Mouse (Mus musculus): ENCODE data around the gene Arhgef7. TPM values are rescaled to one million over a fixed set of nuclear protein-coding genes. Genes with fewer than 3 reads are reported as not detected.

The Arhgef7 gene
- 10 to 100 TPM; 56.0 to 61.4 TPM for total RNA-seq (2021)
- long read RNA-seq, experiment 1, full-length matches to known transcripts: 1 of 10 reads
- long read RNA-seq, experiment 1, partial matches to known transcripts: 1 of 10 reads
- long read RNA-seq, experiment 1, other reads (novel, unspliced or antisense): 8 of 10 reads
- long read RNA-seq, experiment 2, full-length matches to known transcripts: 1 of 15 reads
- long read RNA-seq, experiment 2, partial matches to known transcripts: 2 of 15 reads
- long read RNA-seq, experiment 2, other reads (novel, unspliced or antisense): 12 of 15 reads

DNA sequence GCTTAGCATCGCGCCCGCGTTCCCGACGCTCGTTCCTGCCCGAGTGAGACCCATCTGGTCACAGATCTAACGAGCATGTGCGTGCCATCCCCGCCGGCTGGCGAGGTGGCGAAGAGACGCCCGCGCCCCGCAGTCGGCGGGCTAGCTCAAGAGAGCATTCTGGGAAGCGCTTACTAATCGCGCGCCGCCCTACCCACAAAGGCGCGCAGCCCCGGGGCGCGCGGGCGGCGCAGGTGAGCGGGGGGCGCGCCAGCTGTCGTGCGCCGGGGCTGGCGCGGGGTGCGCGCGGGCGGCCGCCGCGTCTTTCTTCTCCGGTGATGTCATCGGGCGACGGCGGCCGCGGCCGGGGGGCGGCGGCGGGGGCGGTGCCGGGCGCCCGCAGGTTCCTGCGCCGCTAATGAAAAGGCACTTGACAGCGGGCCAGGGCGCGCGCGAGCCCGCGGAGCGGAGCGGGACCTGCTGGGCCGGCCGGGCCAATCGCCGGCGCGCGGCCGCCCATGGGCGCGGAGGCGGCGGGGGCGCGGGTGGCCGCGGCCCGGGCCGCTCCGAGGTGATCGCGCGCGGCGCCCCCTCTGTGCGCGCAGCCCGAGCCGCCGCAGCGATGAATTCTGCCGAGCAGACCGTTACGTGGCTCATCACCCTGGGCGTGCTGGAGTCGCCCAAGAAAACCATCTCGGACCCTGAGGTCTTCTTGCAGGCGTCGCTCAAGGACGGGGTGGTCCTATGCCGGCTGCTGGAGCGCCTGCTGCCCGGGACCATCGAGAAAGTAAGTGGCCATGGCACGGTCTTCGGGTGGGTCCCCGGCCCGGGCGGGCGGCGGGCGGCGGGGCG is at the start of gene Arhgef7:
TSS of gene Arhgef7 (plus strand) at position 71 of the 831 bp plus-strand sequence.
- peak; percentile 55 for DNase-seq

DNA sequence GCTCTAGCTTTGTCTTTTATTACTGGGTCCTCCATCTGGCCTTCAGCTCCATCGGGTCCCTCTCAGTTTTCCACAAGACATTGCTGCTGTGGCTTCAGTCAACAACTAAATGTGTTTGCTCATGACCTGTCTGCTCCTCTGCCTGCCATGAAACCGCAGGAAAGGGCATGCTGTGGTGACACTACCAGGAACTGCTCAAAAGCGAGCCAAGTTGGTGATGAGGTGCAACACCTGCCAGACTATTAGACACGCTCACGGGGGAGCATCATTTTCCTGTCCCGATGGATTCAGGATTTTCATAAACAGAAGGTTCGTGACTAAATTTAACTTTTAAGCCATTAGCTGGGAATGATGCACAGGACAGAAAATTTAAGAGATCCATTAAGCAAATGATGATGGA is 43.0 kb upstream of the Arhgef7 start:
- DNase-seq: no peak

- no peak for DNase-seq
Measured at GRCm38 (mm10) chr8:11687251-11687650, 40.3 kb upstream of the Arhgef7 start.

- DNase-seq: peak; percentile 34
Measured at GRCm38 (mm10) chr8:11689945-11690344, 37.6 kb upstream of the Arhgef7 start.

GRCm38 (mm10) chr8:11691284-11691683 is 36.2 kb upstream of the Arhgef7 start:
- DNase-seq: no peak

DNA sequence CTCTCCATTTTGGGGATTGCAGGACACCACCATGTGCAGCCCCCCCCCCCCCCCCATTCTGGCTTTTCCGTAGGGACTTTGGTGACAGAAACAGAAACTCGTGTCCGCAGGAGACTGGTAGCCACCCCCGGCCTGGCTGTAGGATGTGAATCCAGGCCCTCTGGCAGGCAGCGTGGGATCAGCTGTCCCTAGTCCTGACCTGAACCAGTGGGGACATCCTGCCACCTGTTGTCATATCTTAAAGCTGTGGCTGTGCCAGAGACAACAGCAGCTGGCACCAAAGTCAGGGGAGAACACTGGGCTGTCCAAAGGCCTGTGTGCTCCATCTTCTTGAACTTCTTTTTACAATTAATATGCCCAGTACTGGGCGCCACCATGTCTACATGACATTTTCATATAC is 35.8 kb upstream of the Arhgef7 start:
- peak; percentile 81 for DNase-seq

DNA sequence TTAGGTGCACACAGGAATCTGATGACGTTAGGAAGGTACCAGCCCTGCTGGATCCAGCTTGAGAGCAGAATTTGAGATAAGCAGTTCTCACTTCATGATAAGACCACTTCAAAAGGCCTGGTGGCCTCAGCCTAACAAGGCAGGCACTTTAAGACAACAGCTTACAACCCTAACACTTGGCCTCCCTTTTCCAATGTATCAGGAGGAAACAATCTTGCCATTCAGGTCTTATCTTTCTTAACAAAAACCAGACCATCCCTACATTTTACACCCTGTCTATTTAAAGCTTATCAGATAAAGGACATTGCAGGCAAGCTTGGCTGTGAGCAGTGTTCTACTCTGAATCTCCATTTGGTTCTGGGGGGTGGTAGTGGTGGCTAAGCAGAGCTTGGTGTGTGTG is 35.1 kb upstream of the Arhgef7 start:
- DNase-seq: no peak

DNA sequence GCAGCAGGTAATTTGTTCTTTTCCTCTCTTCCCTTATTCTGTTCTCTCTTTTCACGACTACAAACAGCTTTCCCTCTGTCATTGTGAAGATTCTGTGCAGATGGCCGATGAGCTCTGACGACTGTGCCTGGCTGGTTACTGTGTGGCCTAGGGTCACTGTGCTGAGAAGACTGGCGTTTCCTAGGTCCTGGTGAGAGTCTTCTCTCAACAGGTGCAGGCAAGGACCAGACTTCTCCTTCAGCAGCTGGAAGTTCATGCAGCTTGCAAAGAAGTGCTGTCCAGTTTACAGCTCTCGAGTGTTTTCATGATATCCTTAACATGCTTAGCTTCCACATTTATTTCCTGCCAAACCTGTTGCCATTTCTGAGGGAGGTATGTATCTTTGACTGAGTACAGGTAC is 33.5 kb upstream of the Arhgef7 start:
- DNase-seq: no peak

- DNase-seq: no peak
Measured at GRCm38 (mm10) chr8:11696176-11696575, 31.3 kb upstream of the Arhgef7 start.

DNA sequence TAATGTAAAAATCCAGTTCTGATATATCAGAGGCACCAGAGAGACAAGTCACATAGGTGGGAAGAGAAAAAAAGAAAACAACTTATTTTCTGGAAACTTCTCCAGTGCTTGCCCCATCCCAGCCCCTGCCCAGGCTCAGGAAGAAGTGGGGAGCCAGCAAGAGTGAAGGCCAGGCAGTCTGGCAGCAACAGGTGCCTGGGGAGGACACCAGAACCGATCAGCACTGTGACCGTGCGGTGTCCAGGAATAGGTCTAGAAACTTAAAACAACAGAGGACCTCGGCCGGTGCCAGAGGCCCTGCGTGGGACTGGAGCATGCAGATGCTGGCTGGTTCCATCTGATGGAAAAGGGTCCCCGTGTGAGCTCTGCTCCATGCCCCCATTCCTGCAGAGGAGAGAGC is 30.1 kb upstream of the Arhgef7 start:
- no peak for DNase-seq

- no peak for DNase-seq
Measured at GRCm38 (mm10) chr8:11699442-11700001, 28.0 kb upstream of the Arhgef7 start.

- peak; percentile 54 for DNase-seq
Measured at GRCm38 (mm10) chr8:11700060-11701032, 27.2 kb upstream of the Arhgef7 start.

GRCm38 (mm10) chr8:11701033-11701362 is 26.5 kb upstream of the Arhgef7 start, which contains the start of gene 1700016D06Rik:
Gene 1700016D06Rik, minus strand, starts transcription at chr8:11701063.
- no peak for DNase-seq

DNA sequence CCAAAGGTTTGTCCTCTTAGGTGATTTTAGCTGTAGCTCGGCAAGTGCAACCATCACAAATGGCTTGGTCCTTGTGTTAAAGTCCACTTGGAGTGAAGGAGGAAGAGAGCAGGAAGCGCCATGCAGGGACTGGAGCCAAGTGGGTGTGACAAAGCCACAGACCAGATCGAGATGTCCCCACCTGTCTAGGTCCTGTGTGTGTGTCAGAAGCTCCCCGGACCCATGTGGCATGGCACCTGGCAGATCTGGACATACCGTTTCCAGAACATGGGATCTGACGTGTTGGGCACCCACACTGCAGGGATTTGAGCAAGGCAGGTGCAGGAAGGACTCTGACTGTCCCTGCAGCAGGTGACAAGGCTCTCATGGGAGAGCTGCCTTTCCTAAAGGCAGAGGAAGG is 26.1 kb upstream of the Arhgef7 start:
- no peak for DNase-seq

- no peak for DNase-seq
Measured at GRCm38 (mm10) chr8:11703789-11704188, 23.7 kb upstream of the Arhgef7 start.

- no peak for DNase-seq
Measured at GRCm38 (mm10) chr8:11704716-11705420, 22.7 kb upstream of the Arhgef7 start.

DNA sequence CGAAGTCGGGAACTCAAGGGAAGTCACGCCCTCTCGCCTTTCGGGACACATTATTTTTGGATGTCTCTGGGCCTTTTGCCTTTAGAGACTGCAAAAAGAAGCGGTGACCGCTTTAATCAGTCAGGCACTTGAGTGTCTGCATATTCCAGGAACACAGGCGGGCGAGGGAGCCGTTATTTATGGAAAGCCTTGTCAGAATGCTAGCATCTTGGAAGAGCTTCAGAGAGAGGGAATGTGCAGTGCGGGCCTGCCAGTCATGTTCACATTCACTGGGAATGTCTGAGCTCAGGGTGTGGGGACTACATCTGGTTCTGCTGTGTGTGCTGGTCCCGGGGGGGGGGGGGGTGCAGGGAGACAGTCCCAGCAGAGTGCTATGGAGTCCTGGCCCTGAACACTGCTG is 21.7 kb upstream of the Arhgef7 start:
- DNase-seq: peak; percentile 67

DNA sequence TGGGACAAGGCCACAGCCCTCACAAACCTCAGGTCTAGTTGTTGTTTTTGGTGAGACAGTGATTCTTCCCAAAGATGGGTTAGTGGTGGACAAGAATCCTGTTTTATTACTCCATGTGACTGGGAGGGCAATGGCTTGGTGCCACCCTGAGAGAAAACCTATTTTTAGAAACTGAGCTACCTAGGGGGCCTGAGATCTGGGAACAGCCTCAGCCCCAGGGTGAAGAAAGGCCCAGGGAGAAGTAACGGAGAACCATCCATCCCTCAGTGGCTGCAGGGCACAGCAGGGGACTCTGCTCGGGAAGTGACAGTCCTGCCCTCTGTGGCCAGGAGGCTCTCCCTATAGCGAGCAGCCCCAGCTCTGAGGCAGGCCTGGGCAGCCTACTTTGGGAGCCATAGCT is 19.8 kb upstream of the Arhgef7 start:
- DNase-seq: no peak

DNA sequence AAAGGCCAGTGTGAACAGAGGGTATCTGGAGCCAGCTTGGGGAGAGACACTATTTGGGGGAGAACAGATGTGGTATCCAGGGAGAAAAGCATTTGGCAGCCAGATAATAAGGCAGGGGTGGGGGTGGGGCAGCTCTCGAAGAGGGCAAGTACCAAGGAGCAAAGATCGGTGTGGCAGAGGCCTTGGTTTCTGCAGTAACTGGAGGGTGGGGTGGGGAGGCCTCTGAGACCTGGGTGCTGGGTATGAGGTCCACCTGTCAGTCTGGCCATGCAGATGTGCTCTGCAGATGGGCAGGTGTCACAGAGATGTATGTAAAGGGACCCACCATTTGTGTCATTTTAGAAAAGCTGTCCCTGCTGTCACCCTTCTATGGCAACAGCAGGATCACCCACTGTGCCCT is 18.7 kb upstream of the Arhgef7 start:
- DNase-seq: no peak

GRCm38 (mm10) chr8:11709542-11709941 is 18.0 kb upstream of the Arhgef7 start:
- no peak for DNase-seq

GRCm38 (mm10) chr8:11710415-11710814 is 17.1 kb upstream of the Arhgef7 start:
- DNase-seq: no peak

All from gastrocnemius, postnatal 25 days (tissue).